Mouse (Mus musculus) lung, postnatal 0 days (tissue): ENCODE measurements at regions not wholly inside any gene's neighbourhood (a gene's known extent, or its start where the extent isn't known, plus 50 kb on each side); places are given as distances from the start of the nearest gene placed in this dataset.

Source experiments
- CTCF ChIP-seq: IDR thresholded peaks from 2 replicates; pipeline ENCODE4 v1.5.1; 2016; ENCODE audit warnings: antibody characterized with exemption, mild to moderate bottlenecking
- EP300 ChIP-seq: IDR thresholded peaks from 2 replicates; pipeline ENCODE4 v1.6.1; 2016; ENCODE audit warnings: antibody characterized with exemption, mild to moderate bottlenecking, control low read depth

- TF ChIP-seq CTCF (no peak), EP300 (no peak)
Observed at GRCm38 (mm10) chr9:25695018-25695417, 213.7 kb downstream of the Eepd1 start.
